Mouse (Mus musculus): Measurements from ENCODE around the gene Vars. TPM values are rescaled to one million over a fixed set of nuclear protein-coding genes. Genes with fewer than 3 reads are reported as not detected.
"Not testable (repeated sequence)": the region's sequence is repeated elsewhere in the genome, so short reads cannot be mapped to it uniquely, and the experiment has no call there.

Vars gene
- total RNA-seq, 2 experiments from 2014 or later: 45.1 to 50.1 TPM

- peak; percentile 76 to 82 for DNase-seq
Measured at GRCm38 (mm10) chr17:34972069-34972749, 28.6 kb upstream of the Vars start, which contains the start of the genes Hspa1a and Hspa1l. Gene Hspa1a (minus strand): TSS chr17:34972156. Gene Hspa1l (plus strand): TSS chr17:34972703.

- no peak for DNase-seq
Measured at GRCm38 (mm10) chr17:34975581-34976492, 24.9 kb upstream of the Vars start.

- no peak for DNase-seq
Measured at GRCm38 (mm10) chr17:34977000-34977399, 23.8 kb upstream of the Vars start.

- DNase-seq: no peak
Measured at GRCm38 (mm10) chr17:34978239-34978638, 22.5 kb upstream of the Vars start.

GRCm38 (mm10) chr17:34979631-34980030 lies 21.2 kb upstream of the Vars start:
- DNase-seq: no peak

GRCm38 (mm10) chr17:34980655-34981054 lies 20.1 kb upstream of the Vars start:
- no peak for DNase-seq

- DNase-seq: peak; percentile 95 to 96
Measured at GRCm38 (mm10) chr17:34981690-34982180, 19.1 kb upstream of the Vars start, which contains the start of gene Lsm2. Gene Lsm2 (plus strand): TSS chr17:34981862.

GRCm38 (mm10) chr17:34982328-34982727 lies 18.5 kb upstream of the Vars start:
- DNase-seq: no peak

GRCm38 (mm10) chr17:34984218-34984617 lies 16.6 kb upstream of the Vars start:
- DNase-seq: no peak

GRCm38 (mm10) chr17:34994751-34995150 lies 6.0 kb upstream of the Vars start:
- DNase-seq: no peak

GRCm38 (mm10) chr17:34995192-34995591 lies 5.6 kb upstream of the Vars start:
- not testable (repeated sequence) for DNase-seq

GRCm38 (mm10) chr17:34995927-34996326 lies 4.9 kb upstream of the Vars start:
- DNase-seq: not testable (repeated sequence)

- no peak for DNase-seq
Measured at GRCm38 (mm10) chr17:34996411-34997141, 4.2 kb upstream of the Vars start.

GRCm38 (mm10) chr17:34997142-34997483 lies 3.7 kb upstream of the Vars start:
- DNase-seq: no peak

- DNase-seq: no peak
Measured at GRCm38 (mm10) chr17:34998526-34999430, 2.0 kb upstream of the Vars start.

GRCm38 (mm10) chr17:34999871-35000716 lies 693 bp upstream of the Vars start:
- DNase-seq: not testable (repeated sequence)

GRCm38 (mm10) chr17:35001452-35002152 lies 815 bp downstream of the Vars start:
- DNase-seq: peak; percentile 26 to 31

- DNase-seq: no peak
Measured at GRCm38 (mm10) chr17:35002153-35002865, 1.5 kb downstream of the Vars start.
